Mouse (Mus musculus) heart, postnatal 0 days (tissue): Measurements from ENCODE around the gene Vps52.
A peak's percentile ranks its signal among the peaks of the same experiment; 100 is the strongest.

Experiments
- CTCF ChIP-seq: IDR thresholded peaks from 2 replicates; pipeline ENCODE4 v1.5.1; 2016; ENCODE audit warnings: antibody characterized with exemption, control low read depth, low read depth
- EP300 ChIP-seq: IDR thresholded peaks from 2 replicates; pipeline ENCODE4 v1.6.1; 2016; ENCODE audit warnings: antibody characterized with exemption, low read depth

- peak; percentile 71 for TF ChIP-seq CTCF
- no peak for TF ChIP-seq EP300
These were observed 47.8 kb downstream of the Vps52 start for GRCm38 (mm10) chr17:34003426-34003825.
